ENCODE assay signal across 10 mouse cellular contexts in the genomic region with DNA sequence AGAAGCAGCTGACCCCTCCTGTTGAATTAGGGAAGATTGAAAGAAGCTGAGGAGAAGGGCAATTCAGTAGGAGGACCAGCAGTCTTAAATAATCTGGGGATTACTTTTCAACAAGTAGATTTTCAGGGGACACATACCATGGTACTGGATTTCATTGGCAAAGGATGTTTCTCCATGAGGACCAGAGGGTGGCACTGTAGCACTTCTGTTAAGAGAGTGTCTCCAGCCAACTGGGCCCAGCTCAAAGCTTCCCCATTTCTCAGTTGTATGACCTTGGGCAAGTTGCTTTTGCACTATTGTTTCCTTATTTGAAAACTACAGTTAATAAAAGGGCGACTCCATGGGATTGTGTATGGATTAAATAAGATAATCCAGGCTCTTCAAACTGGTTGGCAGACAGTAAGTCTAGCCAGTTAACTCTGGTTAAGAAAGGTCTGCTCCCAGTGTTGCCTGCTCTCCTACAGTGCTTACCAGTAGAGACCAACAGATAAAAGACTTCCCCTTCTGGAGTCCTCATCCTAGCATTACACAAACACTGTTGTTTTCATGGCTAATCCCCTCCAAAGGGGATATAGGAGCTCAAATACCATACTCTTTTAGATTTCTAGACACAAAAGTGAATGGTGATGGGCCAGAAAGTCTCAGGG.
DNase-seq lines count a peak whose midpoint lies in the region; ATAC-seq and TF ChIP-seq lines count a peak whose summit lies in the region.
"Had no signal": no experiment of that assay in that cellular context is flagged by ENCODE, and none has a peak within 500 bp of the region (broad histone marks: within the 10 kb centered on the region; RNA-seq: fewer than 3 reads in every experiment).

No protein-coding gene starts in this region.

- no peaks in the 10 kb centered on the region for H3K9me3 ChIP-seq in neural tube, embryonic 11.5 days (ENCODE audit: control insufficient read depth, low read length)
- H3K9me3 ChIP-seq in heart, embryonic 11.5 days (replicated peaks; ENCODE audit: control insufficient read depth, low read length): no peaks in the 10 kb centered on the region
- H3K9me3 ChIP-seq in kidney, postnatal 0 days (replicated peaks; ENCODE audit: low read length): no peaks in the 10 kb centered on the region
- no peaks in the 10 kb centered on the region for H3K9me3 ChIP-seq in midbrain, embryonic 12.5 days
- H3K9me3 ChIP-seq: embryonic facial prominence, embryonic 12.5 days; liver, embryonic 15.5 days had no signal

- DNase-seq in neural tube, embryonic 11.5 days (ENCODE audit: low spot score): peak; percentile 53
- DNase-seq in neural tube, embryonic 10.5 days (ENCODE audit: extremely low spot score, low spot score): no peak
- peak; percentile 25 for DNase-seq in c-Kit-positive CD71-negative TER-119-negative erythroid progenitor cells, embryonic 14.5 days (ENCODE audit: low read depth)
- peak; percentile 83 for DNase-seq in kidney, postnatal 0 days (ENCODE audit: low spot score)
- DNase-seq in spleen, postnatal 10 days (ENCODE audit: low spot score in 2 of 2): no peak
- DNase-seq in urinary bladder, adult 18-20 months (ENCODE audit: low spot score in 2 of 2): no peak

- H3K27me3 ChIP-seq in neural tube, embryonic 11.5 days (ENCODE audit: control insufficient read depth, insufficient read depth, low read length): no peaks in the 10 kb centered on the region
- no peaks in the 10 kb centered on the region for H3K27me3 ChIP-seq in heart, embryonic 11.5 days (ENCODE audit: control insufficient read depth, insufficient read depth, low read length)
- no peaks in the 10 kb centered on the region for H3K27me3 ChIP-seq in kidney, postnatal 0 days (ENCODE audit: insufficient read depth, low read length)
- H3K27me3 ChIP-seq in midbrain, embryonic 12.5 days: no peaks in the 10 kb centered on the region
- H3K27me3 ChIP-seq: embryonic facial prominence, embryonic 12.5 days; liver, embryonic 15.5 days had no signal

- H3K4me1 ChIP-seq in neural tube, embryonic 11.5 days (ENCODE audit: control insufficient read depth, insufficient read depth, low read length): no peaks in the 10 kb centered on the region
- H3K4me1 ChIP-seq in heart, embryonic 11.5 days (ENCODE audit: control insufficient read depth, insufficient read depth, low read length): peaks cover 5% of the 10 kb centered on the region; the same call in 1 of the 2 replicates
- no peaks in the 10 kb centered on the region for H3K4me1 ChIP-seq in kidney, postnatal 0 days (replicated peaks; ENCODE audit: insufficient read depth, low read length)
- no peaks in the 10 kb centered on the region; the same call in 1 of the 2 replicates for H3K4me1 ChIP-seq in midbrain, embryonic 12.5 days
- H3K4me1 ChIP-seq: embryonic facial prominence, embryonic 12.5 days; liver, embryonic 15.5 days had no signal

- WGBS in neural tube, embryonic 11.5 days: 18% methylated on average over 1 of the region's 1 CpGs
- WGBS in heart, embryonic 11.5 days (ENCODE audit: insufficient replicate concordance): 13% methylated on average over 1 of the region's 1 CpGs
- 16% methylated on average over 1 of the region's 1 CpGs for WGBS in kidney, postnatal 0 days
- 25% methylated on average over 1 of the region's 1 CpGs for WGBS in midbrain, embryonic 12.5 days

- no peak overlapping the region for H3K4me3 ChIP-seq in neural tube, embryonic 11.5 days (ENCODE audit: low read depth, low read length)
- no peak overlapping the region for H3K4me3 ChIP-seq in heart, embryonic 11.5 days (ENCODE audit: low read depth, low read length)
- no peak overlapping the region for H3K4me3 ChIP-seq in kidney, postnatal 0 days (replicated peaks; ENCODE audit: low read depth, low read length)
- no peak overlapping the region for H3K4me3 ChIP-seq in midbrain, embryonic 12.5 days
- H3K4me3 ChIP-seq: embryonic facial prominence, embryonic 12.5 days; liver, embryonic 15.5 days had no signal

- H3K27ac ChIP-seq in neural tube, embryonic 11.5 days (ENCODE audit: low read depth, low read length): no peak overlapping the region
- H3K27ac ChIP-seq in heart, embryonic 11.5 days (ENCODE audit: low read depth, low read length): no peak overlapping the region
- H3K27ac ChIP-seq in kidney, postnatal 0 days: no peak overlapping the region
- H3K27ac ChIP-seq in midbrain, embryonic 12.5 days (replicated peaks): no peak overlapping the region
- H3K27ac ChIP-seq: embryonic facial prominence, embryonic 12.5 days; liver, embryonic 15.5 days had no signal

- H3K36me3 ChIP-seq in neural tube, embryonic 11.5 days (ENCODE audit: control insufficient read depth, insufficient read depth, low read length): no peaks in the 10 kb centered on the region
- H3K36me3 ChIP-seq in heart, embryonic 11.5 days (ENCODE audit: control insufficient read depth, insufficient read depth, low read length): no peaks in the 10 kb centered on the region
- no peaks in the 10 kb centered on the region for H3K36me3 ChIP-seq in kidney, postnatal 0 days (ENCODE audit: insufficient read depth, low read length)
- H3K36me3 ChIP-seq in midbrain, embryonic 12.5 days: no peaks in the 10 kb centered on the region
- H3K36me3 ChIP-seq: embryonic facial prominence, embryonic 12.5 days; liver, embryonic 15.5 days had no signal

- no peak overlapping the region for H3K4me2 ChIP-seq in neural tube, embryonic 11.5 days (ENCODE audit: low read depth)
- no peak overlapping the region for H3K4me2 ChIP-seq in heart, embryonic 11.5 days
- no peak overlapping the region for H3K4me2 ChIP-seq in kidney, postnatal 0 days (ENCODE audit: low read length)
- H3K4me2 ChIP-seq in midbrain, embryonic 12.5 days (replicated peaks): no peak overlapping the region
- H3K4me2 ChIP-seq: embryonic facial prominence, embryonic 12.5 days; liver, embryonic 15.5 days had no signal

- peak; percentile 81 for TF ChIP-seq CTCF in kidney, postnatal 0 days (IDR thresholded peaks at IDR 0.05; ENCODE audit: low read depth)

- ATAC-seq in neural tube, embryonic 11.5 days (ENCODE audit: insufficient read depth, low FRiP score, low TSS enrichment): peak; percentile 70; the same call in 1 of the 2 replicates
- 0 out of 2 replicates have a peak, but pooled peaks have one; percentile 53 for ATAC-seq in heart, embryonic 11.5 days (replicated peaks; ENCODE audit: insufficient number of reproducible peaks, low FRiP score, low TSS enrichment)
- ATAC-seq in kidney, postnatal 0 days (replicated peaks; ENCODE audit: low FRiP score, low read depth): peak; percentile 71; the same call in 1 of the 2 replicates
- peak; percentile 82 for ATAC-seq in midbrain, embryonic 12.5 days (ENCODE audit: low FRiP score, low read depth)

- no peak overlapping the region; the same call in 1 of the 2 replicates for H3K9ac ChIP-seq in neural tube, embryonic 11.5 days (ENCODE audit: low read length)
- no peak overlapping the region for H3K9ac ChIP-seq in heart, embryonic 11.5 days (ENCODE audit: low read depth, low read length)
- no peak overlapping the region for H3K9ac ChIP-seq in kidney, postnatal 0 days (ENCODE audit: low read depth, low read length)
- no peak overlapping the region for H3K9ac ChIP-seq in midbrain, embryonic 12.5 days (replicated peaks)
- H3K9ac ChIP-seq: embryonic facial prominence, embryonic 12.5 days; liver, embryonic 15.5 days had no signal

Comparison
In these comparisons a context has a peak if more than half of its experiments do, and no peak if none do; other contexts are left out.
1. DNase-seq: peak in neural tube, embryonic 11.5 days (single experiment), c-Kit-positive CD71-negative TER-119-negative erythroid progenitor cells, embryonic 14.5 days (single experiment) and kidney, postnatal 0 days (single experiment); none in neural tube, embryonic 10.5 days (single experiment), spleen, postnatal 10 days (0 of 2) and urinary bladder, adult 18-20 months (0 of 2).
2. Peak in every context shown above with its lines, with median percentiles within 50 percentile points of each other: ATAC-seq.